Mouse (Mus musculus): ENCODE results near the gene Draxin. TPM values are rescaled to one million over a fixed set of nuclear protein-coding genes. Genes with fewer than 3 reads are reported as not detected.
A peak's percentile ranks its signal among the peaks of the same experiment; 100 is the strongest.

The Draxin gene
- polyA plus RNA-seq, 1 experiment from 2014 or later, result 12.4 TPM

DNA sequence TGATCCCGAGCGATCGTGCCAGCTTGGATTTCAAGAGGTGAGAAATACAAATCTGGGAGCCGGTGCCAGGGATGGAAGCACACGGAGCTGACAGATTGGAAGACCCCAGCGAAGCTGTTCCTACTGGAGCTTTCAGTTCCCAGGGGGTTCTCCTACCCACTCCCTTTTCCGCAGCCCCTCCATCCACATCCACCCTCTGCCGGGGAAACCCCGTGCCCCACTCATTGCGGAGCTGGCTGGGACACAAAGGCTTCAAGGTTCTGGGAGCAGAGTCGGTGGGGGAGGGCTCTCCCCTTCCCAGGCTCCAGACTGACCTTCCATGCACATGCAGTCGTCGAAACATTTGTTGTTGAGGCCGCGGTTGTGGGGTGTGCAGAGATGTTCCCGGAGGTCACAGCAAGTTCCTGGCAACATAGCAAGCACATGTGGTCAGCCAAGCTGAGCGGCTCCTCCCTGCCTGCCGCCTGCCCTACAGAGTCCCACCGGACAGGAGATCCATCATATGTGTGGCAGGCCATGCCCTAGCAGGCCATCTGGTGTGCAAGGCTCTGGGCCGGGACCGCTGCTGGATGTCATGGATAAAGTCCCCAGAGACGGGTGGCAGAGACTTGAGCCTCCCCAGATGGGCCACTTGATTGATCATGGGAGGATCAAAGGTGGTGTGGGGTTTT lies 22.7 kb downstream of the Draxin start:
- 51% methylated on average over 22 of the region's 22 CpGs for WGBS
- H3K9me3 ChIP-seq, result no peaks in the 10 kb centered on the region
- H3K27ac ChIP-seq, result no peak overlapping the region
- no peak overlapping the region for H3K4me3 ChIP-seq
- H3K4me2 ChIP-seq (replicated peaks), result 0 out of 2 replicates have a peak overlapping the region, but pooled peaks have one; percentile 10
- ATAC-seq (ENCODE audit: low FRiP score, low read depth), result peak; percentile 36
- no peak overlapping the region for H3K9ac ChIP-seq
- H3K27me3 ChIP-seq (replicated peaks), result no peaks in the 10 kb centered on the region
- peaks cover 13% of the 10 kb centered on the region for H3K4me1 ChIP-seq
- H3K36me3 ChIP-seq, result peaks cover 39% of the 10 kb centered on the region; the same call in 1 of the 2 replicates

DNA sequence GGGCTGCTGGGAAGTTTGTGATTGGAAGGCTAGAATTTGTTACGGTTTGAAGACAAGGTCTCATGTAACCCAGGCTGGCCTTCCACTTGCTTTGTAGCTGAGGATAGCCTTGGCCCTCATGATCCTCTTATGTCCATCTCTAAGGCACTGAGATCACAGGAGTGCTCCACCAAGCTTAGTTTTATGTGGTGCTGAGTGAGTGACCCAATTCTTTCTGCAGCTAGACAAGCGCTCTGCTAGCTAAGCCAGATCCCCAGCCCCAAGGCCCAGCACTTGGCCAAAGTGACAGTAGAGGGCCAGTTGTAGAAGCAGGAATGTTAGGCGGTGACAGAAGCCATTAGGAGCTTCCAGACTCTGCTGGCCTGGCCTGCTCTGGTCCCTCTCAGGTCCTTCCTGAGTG lies 26.4 kb downstream of the Draxin start:
- Histone ChIP-seq H3K27me3 (replicated peaks) (no peaks in the 10 kb centered on the region), H3K27ac (no peak overlapping the region), H3K4me3 (no peak overlapping the region), H3K4me2 (replicated peaks) (no peak overlapping the region), H3K4me1 (peaks cover 20% of the 10 kb centered on the region), H3K9me3 (no peaks in the 10 kb centered on the region), H3K9ac (no peak overlapping the region), H3K36me3 (peaks cover 27% of the 10 kb centered on the region)
- no peak for ATAC-seq (ENCODE audit: low FRiP score, low read depth)
- WGBS, result 84% methylated on average over 3 of the region's 3 CpGs

DNA sequence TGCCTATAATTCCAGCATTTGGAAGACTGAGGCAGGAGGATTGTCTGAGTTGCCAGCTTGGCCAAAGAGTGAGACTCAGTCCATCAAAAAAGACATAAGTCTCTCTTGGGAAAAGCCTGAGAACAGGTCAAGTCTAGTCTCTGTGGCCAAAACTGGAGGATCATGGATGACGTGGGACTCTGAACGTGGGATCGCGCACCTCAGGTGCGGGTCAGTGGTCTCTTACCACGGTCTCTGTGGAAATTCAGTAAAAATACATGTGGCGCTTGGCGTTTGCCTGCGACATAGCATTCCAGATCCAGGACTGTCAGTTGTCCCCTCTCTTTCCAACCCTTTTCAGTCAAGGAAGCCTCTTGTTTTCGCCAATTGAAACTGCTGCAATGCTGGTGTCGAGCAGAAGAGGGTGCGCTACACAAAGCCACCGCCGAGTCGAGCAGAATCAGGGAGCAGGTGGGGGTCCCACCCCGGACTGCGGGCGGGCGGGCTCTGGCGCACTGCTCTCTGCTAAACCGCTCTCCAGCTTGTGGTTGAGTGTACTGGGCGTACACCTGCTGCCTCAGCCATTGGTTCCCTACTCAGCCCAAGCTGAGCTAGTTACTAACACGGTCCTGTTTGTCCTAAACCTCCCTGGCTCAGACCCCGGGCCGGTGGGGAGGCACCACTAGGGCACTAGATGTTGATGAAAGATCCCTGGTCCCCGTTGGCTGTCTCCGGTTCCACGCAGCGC lies 28.5 kb downstream of the Draxin start:
- H3K4me2 ChIP-seq (replicated peaks), result peak overlapping the region; percentile 53
- H3K4me3 ChIP-seq, result 0 out of 2 replicates have a peak overlapping the region, but pooled peaks have one; percentile 0
- peaks cover 13% of the 10 kb centered on the region for H3K36me3 ChIP-seq
- WGBS, result 20% methylated on average over 29 of the region's 29 CpGs
- 0 out of 2 replicates have a peak overlapping the region, but pooled peaks have one; percentile 22 for H3K9ac ChIP-seq
- H3K4me1 ChIP-seq, result peaks cover 7% of the 10 kb centered on the region; the same call in 1 of the 2 replicates
- H3K9me3 ChIP-seq, result no peaks in the 10 kb centered on the region
- no peaks in the 10 kb centered on the region for H3K27me3 ChIP-seq (replicated peaks)
- ATAC-seq (ENCODE audit: low FRiP score, low read depth), result peak; percentile 82
- H3K27ac ChIP-seq, result no peak overlapping the region

DNA sequence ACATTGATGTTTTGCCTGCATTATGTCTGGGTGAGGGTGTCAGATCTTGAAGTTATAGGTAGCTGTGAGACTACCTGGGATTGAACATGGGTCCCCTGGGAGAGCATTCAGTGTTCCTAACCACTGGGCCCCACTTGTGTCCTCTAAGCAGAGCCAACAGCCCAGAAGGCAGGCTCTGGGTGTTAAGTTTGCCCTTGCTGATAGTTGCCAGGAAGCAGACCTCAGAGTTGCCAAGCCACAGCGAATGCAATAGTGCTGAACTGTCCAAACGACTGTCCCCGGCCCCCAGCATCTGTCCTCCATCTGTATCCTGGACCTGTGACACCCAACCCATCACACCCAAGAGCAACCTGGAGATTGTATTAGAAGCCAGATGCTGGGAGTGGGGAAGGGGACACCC lies 31.8 kb downstream of the Draxin start:
- no peak for ATAC-seq (ENCODE audit: low FRiP score, low read depth)
- peaks cover 13% of the 10 kb centered on the region for H3K36me3 ChIP-seq
- WGBS, result 89% methylated on average over 3 of the region's 3 CpGs
- H3K4me1 ChIP-seq, result peaks cover 7% of the 10 kb centered on the region; the same call in 1 of the 2 replicates
- no peak overlapping the region for H3K9ac ChIP-seq
- no peak overlapping the region for H3K27ac ChIP-seq
- no peaks in the 10 kb centered on the region for H3K9me3 ChIP-seq
- no peak overlapping the region for H3K4me3 ChIP-seq
- no peak overlapping the region for H3K4me2 ChIP-seq (replicated peaks)
- H3K27me3 ChIP-seq (replicated peaks), result no peaks in the 10 kb centered on the region

DNA sequence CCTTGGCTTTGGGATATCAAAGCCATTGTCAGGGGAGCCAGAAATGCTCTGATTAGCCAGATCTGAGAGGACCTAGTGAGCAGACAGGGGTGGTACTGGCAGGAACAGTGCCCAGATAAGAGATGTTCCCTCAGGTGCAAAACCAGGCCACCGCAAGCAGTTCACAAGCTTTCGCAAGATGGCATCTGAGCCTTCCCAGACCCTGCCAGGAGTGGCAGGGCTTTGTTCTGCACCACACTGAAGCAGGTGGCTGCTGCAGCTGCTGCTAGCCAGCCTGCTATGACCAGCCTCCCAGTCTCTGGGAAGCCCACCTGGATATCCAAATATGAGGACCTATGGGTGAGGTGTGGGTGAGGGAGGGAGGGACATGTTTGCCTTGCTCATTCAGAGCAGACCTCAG lies 32.6 kb downstream of the Draxin start:
- WGBS, result 98% methylated on average over 2 of the region's 2 CpGs
- ATAC-seq (ENCODE audit: low FRiP score, low read depth), result no peak
- H3K9ac ChIP-seq, result peak overlapping the region; percentile 2; the same call in 1 of the 2 replicates
- H3K4me2 ChIP-seq (replicated peaks), result no peak overlapping the region
- no peak overlapping the region for H3K4me3 ChIP-seq
- peaks cover 7% of the 10 kb centered on the region; the same call in 1 of the 2 replicates for H3K4me1 ChIP-seq
- no peaks in the 10 kb centered on the region for H3K27me3 ChIP-seq (replicated peaks)
- no peaks in the 10 kb centered on the region for H3K9me3 ChIP-seq
- H3K27ac ChIP-seq, result no peak overlapping the region
- peaks cover 13% of the 10 kb centered on the region for H3K36me3 ChIP-seq

DNA sequence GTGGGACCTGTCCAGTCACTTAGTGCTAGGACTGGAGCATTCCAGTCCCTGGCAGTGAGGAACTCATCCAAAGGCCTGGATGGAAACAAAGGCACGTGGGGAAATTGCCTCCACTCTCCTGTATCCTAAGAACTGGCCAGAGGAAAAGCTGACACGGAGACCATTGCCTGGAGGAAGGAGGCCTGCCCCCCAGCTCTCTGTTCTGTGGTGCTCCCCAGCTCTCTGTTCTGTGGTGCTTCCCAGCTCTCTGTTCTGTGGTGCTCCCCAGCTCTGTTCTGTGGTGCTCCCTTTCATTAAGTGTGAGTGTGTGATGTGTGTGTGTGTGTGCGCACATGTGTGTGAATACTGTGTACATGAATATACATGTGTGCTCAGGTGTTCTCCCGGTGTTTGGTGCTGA lies 35.4 kb downstream of the Draxin start:
- no peak overlapping the region for H3K4me3 ChIP-seq
- ATAC-seq (ENCODE audit: low FRiP score, low read depth), result no peak
- no peak overlapping the region for H3K4me2 ChIP-seq (replicated peaks)
- no peaks in the 10 kb centered on the region for H3K4me1 ChIP-seq
- H3K27ac ChIP-seq, result no peak overlapping the region
- H3K27me3 ChIP-seq (replicated peaks), result no peaks in the 10 kb centered on the region
- H3K9ac ChIP-seq, result no peak overlapping the region
- H3K36me3 ChIP-seq, result no peaks in the 10 kb centered on the region
- 76% methylated on average over 4 of the region's 4 CpGs for WGBS
- H3K9me3 ChIP-seq, result no peaks in the 10 kb centered on the region

DNA sequence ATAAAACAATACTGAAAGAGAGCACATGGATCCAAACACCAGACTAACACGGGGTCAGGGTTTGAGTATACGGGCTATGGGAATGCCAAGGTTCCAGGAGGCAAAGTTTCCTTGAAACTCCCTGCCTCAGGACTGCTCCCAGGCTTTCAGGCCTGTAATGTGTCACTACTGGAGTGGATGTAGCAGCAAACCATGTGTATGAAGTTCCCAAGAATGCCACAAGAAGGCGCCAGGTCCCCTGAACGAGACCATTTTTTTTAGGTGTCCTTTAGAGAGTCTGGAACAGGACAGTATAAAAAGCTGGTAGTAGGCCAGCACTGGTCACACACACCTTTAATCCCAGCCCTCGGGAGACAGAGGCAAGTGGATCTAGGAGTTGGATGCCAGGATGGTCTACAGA lies 36.3 kb downstream of the Draxin start:
- Histone ChIP-seq H3K4me2 (replicated peaks) (no peak overlapping the region), H3K27me3 (replicated peaks) (no peaks in the 10 kb centered on the region), H3K9ac (no peak overlapping the region), H3K36me3 (no peaks in the 10 kb centered on the region), H3K4me1 (no peaks in the 10 kb centered on the region), H3K4me3 (no peak overlapping the region), H3K9me3 (no peaks in the 10 kb centered on the region), H3K27ac (no peak overlapping the region)
- ATAC-seq (ENCODE audit: low FRiP score, low read depth), result no peak
- WGBS, result 85% methylated on average over 5 of the region's 5 CpGs

DNA sequence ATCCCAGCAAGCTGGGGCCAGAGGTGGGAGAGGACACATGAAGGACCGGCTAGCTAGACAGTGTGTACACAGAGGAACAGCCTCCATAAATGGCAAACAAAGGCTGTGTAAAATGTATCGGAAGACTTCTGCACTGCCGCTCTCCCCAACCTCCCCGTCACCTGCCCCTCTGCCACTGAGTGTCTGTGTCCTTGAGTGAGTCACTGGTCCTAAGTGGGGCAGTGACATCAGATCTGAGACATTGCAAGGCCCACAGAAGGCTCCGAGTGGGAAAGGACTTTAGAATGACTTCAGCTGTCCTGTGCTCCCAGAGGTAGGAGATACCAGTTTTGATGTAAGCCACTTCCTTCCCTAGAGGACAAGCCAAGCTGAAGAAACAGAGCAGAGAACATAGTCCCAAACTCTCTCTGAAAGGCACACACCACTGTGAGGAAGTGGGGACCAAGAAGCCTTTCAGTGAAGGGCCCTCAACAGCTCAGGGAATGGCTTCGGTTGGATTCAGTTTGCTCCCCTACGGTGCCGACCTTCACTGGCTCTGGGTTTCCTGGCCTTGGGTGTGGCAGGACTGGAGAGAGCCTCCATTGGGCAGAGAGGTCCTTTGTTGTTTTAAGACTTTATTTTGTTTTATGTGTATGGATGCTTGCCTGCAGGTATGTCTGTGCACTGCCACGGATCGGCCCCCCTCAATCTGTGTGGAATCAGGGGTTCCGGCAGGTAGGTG lies 37.8 kb downstream of the Draxin start:
- Histone ChIP-seq H3K27ac (no peak overlapping the region), H3K27me3 (replicated peaks) (no peaks in the 10 kb centered on the region), H3K36me3 (no peaks in the 10 kb centered on the region), H3K4me1 (peaks cover 6% of the 10 kb centered on the region), H3K9ac (no peak overlapping the region), H3K4me2 (replicated peaks) (no peak overlapping the region), H3K4me3 (no peak overlapping the region), H3K9me3 (no peaks in the 10 kb centered on the region)
- WGBS, result 91% methylated on average over 11 of the region's 11 CpGs
- ATAC-seq (ENCODE audit: low FRiP score, low read depth), result no peak

DNA sequence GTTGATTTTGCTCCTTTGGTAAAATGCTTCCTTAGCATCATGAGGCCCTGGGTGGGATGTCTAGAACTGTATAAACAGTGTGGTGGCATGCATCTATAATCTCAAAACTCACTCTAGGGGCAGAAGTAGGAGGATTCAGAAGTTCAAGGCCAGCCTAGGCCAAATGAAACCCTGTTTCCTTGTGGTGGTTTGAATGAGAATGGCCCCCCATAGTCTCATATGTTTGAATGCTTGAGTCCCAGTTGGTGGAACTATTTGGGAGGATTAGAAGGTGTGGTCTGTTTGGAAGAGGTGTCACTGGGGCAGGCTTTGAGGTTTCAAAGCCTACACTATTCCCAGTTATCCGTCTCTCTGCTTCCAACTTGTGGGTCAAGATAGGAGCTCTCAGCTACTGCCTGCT lies 39.3 kb downstream of the Draxin start:
- H3K4me2 ChIP-seq (replicated peaks), result no peak overlapping the region
- H3K9ac ChIP-seq, result no peak overlapping the region
- H3K4me3 ChIP-seq, result no peak overlapping the region
- H3K4me1 ChIP-seq, result peaks cover 20% of the 10 kb centered on the region
- H3K36me3 ChIP-seq, result no peaks in the 10 kb centered on the region
- 93% methylated on average over 1 of the region's 1 CpGs for WGBS
- H3K9me3 ChIP-seq, result no peaks in the 10 kb centered on the region
- no peaks in the 10 kb centered on the region for H3K27me3 ChIP-seq (replicated peaks)
- ATAC-seq (ENCODE audit: low FRiP score, low read depth), result no peak
- H3K27ac ChIP-seq, result no peak overlapping the region

DNA sequence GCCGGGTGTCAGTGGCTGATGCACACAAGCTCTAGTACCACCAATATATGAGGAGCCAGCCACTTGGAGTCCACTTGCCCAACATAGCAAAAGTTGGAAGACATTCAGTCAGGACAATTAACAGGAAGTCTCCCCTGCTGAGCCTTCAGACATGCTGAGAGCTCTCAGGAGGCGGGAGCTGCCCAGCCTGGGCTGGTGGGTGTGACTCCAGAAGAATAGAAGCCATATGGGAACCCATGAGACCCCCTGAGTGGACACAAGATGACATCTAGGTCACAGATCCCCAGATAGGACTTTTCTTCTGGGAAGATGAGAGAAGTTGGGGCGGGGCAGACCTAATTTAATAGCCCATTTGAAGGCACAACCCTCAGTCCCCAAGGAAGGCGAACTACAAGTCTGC lies 41.3 kb downstream of the Draxin start:
- no peak overlapping the region for H3K27ac ChIP-seq
- H3K4me1 ChIP-seq, result peaks cover 36% of the 10 kb centered on the region
- H3K9ac ChIP-seq, result no peak overlapping the region
- no peak for ATAC-seq (ENCODE audit: low FRiP score, low read depth)
- H3K9me3 ChIP-seq, result no peaks in the 10 kb centered on the region
- H3K4me3 ChIP-seq, result no peak overlapping the region
- WGBS, result 41% methylated on average over 4 of the region's 4 CpGs
- no peaks in the 10 kb centered on the region for H3K27me3 ChIP-seq (replicated peaks)
- H3K36me3 ChIP-seq, result no peaks in the 10 kb centered on the region
- H3K4me2 ChIP-seq (replicated peaks), result no peak overlapping the region

DNA sequence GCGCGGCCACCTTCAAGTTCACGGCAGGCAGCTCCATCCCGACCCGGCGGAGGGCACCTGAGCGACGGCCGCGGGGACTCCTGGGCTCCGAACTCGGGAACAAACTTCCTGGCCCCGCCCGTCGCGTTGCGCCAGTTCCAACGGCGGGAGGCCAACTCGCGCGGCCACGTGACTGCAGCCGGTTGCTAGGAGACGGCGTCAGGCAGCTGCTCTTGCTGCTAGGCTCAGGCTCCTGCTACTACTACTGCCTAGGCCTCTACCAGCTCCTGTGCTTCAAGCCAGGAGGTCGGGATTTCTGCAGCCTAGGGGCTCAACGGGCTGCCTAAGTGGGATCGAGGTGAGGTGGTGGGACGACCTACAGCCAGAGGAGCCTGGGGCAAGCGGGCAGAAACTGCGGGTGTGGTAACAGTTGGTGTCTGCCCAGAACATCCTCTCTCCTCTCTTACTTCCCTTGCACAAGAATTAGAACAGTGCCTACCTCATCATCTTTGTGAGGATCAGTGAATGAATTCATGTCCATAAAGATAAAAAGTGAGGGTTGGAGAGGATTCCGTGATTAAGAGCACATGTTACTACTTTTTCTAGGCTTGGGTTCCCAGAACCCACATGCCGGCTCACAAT lies 42.5 kb downstream of the Draxin start, which contains the start of gene Agtrap:
TSS of gene Agtrap (minus strand) at position 125 of the 621 bp plus-strand sequence.
- WGBS, result 6% methylated on average over 34 of the region's 34 CpGs
- Histone ChIP-seq H3K27me3 (replicated peaks) (no peaks in the 10 kb centered on the region), H3K27ac (0 out of 2 replicates have a peak within 1 kb of the TSS, but pooled peaks have one; percentile 7), H3K9ac (peak within 1 kb of the TSS; percentile 53), H3K36me3 (no peaks in the 10 kb centered on the region), H3K4me3 (peak within 1 kb of the TSS; percentile 59), H3K4me1 (peaks cover 40% of the 10 kb centered on the region), H3K4me2 (replicated peaks) (peak within 1 kb of the TSS; percentile 76), H3K9me3 (no peaks in the 10 kb centered on the region)
- peak; percentile 91 for ATAC-seq (ENCODE audit: low FRiP score, low read depth)
